Mouse (Mus musculus): ENCODE measurements at regions not wholly inside any gene's neighbourhood (a gene's known extent, or its start where the extent isn't known, plus 50 kb on each side); places are given as distances from the start of the nearest gene placed in this dataset.

DNA sequence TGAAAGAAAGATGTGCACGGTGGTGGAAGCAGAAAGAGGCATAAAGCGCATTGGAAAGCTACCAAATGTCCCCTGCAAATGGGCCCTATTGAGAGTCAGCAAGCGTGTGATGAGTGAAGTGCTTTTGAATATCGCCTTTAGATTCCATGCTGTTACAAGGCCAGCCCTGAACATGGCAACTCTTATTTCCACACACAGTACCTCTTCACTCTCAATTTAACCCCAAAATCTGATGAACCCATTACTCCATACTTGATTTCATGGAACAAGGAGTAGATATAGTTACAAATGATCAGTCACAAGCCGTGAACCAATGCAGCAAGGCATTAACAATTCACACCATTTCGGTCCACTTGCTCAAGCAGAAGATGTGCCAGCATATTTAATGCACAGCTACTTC is 71.1 kb upstream of the Dnajc24 start:
- TF ChIP-seq CTCF (IDR thresholded peaks at IDR 0.05; ENCODE audit: borderline replicate concordance, extremely low read depth, insufficient read depth, insufficient read length): no peak
- TF ChIP-seq POLR2A (IDR thresholded peaks at IDR 0.05; ENCODE audit: borderline replicate concordance, extremely low read depth, insufficient read depth, insufficient read length, poor library complexity, severe bottlenecking): no peak
